Mouse (Mus musculus): ENCODE data around the gene Krtap10-4. TPM values are rescaled to one million over a fixed set of nuclear protein-coding genes. Genes with fewer than 3 reads are reported as not detected.
"Not testable (repeated sequence)": the region's sequence is repeated elsewhere in the genome, so short reads cannot be mapped to it uniquely, and the experiment has no call there.

Gene Krtap10-4
- polyA plus RNA-seq, 1 experiment from 2014 or later, result not detected

DNA sequence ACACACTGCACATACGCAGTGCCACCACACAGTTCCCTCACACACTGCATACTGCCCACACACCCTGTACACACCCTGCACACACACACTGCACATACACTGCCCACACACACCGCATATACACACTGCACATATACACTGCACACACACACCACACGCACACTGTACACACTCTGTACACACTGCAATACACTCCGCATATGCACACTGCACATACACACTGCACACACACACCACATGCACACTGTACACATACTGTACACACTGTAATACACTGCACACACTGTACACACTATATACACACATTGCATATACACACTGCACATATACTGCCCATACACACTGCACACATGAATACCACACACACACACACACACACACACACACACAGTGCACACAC, 8.4 kb downstream of the Krtap10-4 start:
- Histone ChIP-seq H3K4me3 (replicated peaks) (no peak overlapping the region), H3K9ac (no peak overlapping the region), H3K27ac (no peak overlapping the region), H3K4me2 (replicated peaks) (no peak overlapping the region), H3K9me3 (no peaks in the 10 kb centered on the region), H3K4me1 (replicated peaks) (no peaks in the 10 kb centered on the region), H3K27me3 (replicated peaks) (no peaks in the 10 kb centered on the region), H3K36me3 (no peaks in the 10 kb centered on the region)
- ATAC-seq, result no peak
- WGBS, result 95% methylated on average over 4 of the region's 4 CpGs

DNA sequence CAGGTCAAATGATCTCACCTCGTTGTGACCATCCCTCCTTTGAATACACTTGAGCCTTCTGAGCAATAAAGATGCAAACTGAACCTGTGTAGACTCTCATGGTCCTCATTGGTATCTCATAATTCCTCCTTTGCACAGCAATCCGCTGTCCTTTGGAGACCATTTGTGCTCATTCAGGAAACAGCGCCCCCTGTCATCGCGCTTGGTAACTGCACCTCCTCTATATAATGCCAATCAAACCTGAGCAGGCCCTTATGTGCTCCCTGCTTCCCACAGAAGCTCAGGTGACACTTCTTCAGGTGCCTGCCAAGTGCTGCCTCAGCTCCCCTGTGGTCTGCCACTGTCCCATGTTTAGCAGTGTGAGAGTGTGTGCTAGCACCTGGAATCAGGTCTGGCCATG, 11.4 kb downstream of the Krtap10-4 start:
- Histone ChIP-seq H3K9ac (no peak overlapping the region), H3K4me3 (replicated peaks) (no peak overlapping the region), H3K27ac (no peak overlapping the region), H3K4me1 (replicated peaks) (no peaks in the 10 kb centered on the region), H3K9me3 (no peaks in the 10 kb centered on the region), H3K4me2 (replicated peaks) (no peak overlapping the region), H3K27me3 (replicated peaks) (no peaks in the 10 kb centered on the region), H3K36me3 (no peaks in the 10 kb centered on the region)
- 26% methylated on average over 5 of the region's 5 CpGs for WGBS
- ATAC-seq, result no peak

DNA sequence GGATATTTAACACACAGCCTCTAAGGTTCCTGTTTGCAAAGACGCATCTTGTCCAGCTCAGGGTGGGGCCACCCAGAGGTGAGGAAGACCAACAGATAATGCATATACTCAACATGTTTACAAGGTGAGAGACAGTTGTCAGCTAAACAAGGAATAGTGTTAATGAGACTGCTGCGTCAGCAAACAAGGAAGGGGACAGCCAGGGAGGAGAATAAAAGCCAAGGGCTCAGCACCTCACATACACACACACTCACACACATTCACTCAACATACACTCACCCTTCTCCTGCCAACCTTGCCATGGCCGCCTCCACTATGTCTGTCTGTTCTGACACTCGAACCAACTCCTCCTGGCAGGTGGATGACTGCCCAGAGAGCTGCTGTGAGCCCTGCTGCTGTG, 12.5 kb downstream of the Krtap10-4 start, which contains the start of gene Gm2696:
Gene Gm2696 (plus strand): TSS at position 301 of the 400 bp plus-strand sequence.
- Histone ChIP-seq H3K4me3 (replicated peaks) (no peak within 1 kb of the TSS), H3K4me1 (replicated peaks) (no peaks in the 10 kb centered on the region), H3K27ac (no peak within 1 kb of the TSS), H3K27me3 (replicated peaks) (no peaks in the 10 kb centered on the region), H3K36me3 (no peaks in the 10 kb centered on the region), H3K4me2 (replicated peaks) (no peak within 1 kb of the TSS), H3K9me3 (no peaks in the 10 kb centered on the region), H3K9ac (no peak within 1 kb of the TSS)
- ATAC-seq, result no peak
- WGBS, result 36% methylated on average over 4 of the region's 4 CpGs

DNA sequence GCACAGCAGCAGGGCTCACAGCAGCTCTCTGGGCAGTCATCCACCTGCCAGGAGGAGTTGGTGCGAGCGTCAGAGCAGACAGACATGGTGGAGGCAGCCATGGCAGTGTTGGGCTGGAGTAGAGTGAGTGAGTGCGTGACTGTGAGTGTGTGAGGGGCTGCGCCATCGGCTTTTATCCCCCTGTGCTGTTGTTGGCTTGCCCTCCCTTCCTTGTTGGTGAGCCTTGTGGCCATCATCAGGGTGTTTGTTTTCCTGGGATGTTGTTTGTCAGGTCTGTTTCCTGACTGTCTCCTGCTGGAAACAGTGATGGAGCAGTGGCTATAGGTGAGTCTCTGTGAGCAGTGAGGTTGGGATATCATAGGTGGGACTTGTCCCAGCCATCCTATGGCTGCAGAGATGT, 15.2 kb downstream of the Krtap10-4 start, which contains the start of gene Gm9507:
Gene Gm9507 (minus strand): TSS at position 101 of the 400 bp plus-strand sequence.
- Histone ChIP-seq H3K4me3 (replicated peaks) (no peak within 1 kb of the TSS), H3K4me1 (replicated peaks) (no peaks in the 10 kb centered on the region), H3K9me3 (no peaks in the 10 kb centered on the region), H3K9ac (no peak within 1 kb of the TSS), H3K4me2 (replicated peaks) (no peak within 1 kb of the TSS), H3K27ac (no peak within 1 kb of the TSS), H3K36me3 (no peaks in the 10 kb centered on the region), H3K27me3 (replicated peaks) (no peaks in the 10 kb centered on the region)
- ATAC-seq, result no peak
- WGBS, result 68% methylated on average over 5 of the region's 5 CpGs

DNA sequence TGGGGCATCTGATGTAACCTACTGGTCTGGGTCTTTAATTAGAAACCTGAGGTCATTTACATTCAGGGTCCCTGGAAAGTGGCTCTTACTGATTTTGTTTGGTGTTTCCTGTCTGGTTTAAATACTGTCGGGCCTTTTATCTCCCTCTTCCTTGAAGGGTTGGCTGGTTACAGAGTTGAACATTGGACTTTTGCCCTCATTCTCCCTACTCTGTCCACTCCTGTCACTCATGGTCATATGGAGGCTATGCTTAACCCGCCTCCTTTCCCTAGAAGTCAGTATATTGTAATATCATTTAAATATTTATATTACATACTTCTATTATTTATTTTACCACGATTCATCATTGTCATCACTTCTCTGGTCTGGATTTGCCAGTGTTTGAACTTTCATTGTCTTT, 22.8 kb downstream of the Krtap10-4 start:
- Histone ChIP-seq H3K36me3 (no peaks in the 10 kb centered on the region), H3K27me3 (replicated peaks) (no peaks in the 10 kb centered on the region), H3K4me3 (replicated peaks) (no peak overlapping the region), H3K4me1 (replicated peaks) (no peaks in the 10 kb centered on the region), H3K4me2 (replicated peaks) (no peak overlapping the region), H3K27ac (no peak overlapping the region), H3K9me3 (no peaks in the 10 kb centered on the region), H3K9ac (no peak overlapping the region)
- 48% methylated on average over 3 of the region's 3 CpGs for WGBS
- no peak for ATAC-seq

DNA sequence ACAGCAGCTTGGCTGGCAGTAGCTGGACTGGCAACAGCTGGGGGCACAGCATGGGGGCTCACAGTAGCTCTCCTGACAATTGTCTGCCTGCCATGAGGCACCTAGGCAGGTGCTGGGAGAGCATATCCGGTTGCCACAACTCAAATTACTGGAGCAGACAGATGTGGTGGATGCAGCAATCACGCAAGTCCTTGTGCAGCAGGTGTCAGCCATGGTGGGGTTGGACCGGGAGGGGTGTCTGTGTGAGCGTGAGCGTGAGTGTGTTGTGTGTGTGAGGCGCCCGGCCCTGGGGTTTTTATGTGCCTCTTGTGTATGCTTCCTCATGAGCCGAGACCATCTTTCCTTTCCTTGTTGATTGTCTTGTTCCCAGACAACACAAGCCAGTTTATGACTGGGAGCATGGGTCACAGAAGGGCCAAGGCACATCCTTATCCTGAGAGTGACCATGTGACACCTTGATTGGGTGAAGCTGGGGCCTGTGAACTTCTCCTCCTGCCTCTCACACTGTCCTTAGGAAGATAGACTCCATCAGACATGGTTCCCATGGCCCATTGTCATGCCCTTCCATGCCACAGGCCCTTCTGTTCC, 27.9 kb downstream of the Krtap10-4 start, which contains the start of gene Gm19668:
Gene Gm19668 (minus strand): TSS at position 213 of the 588 bp plus-strand sequence.
- WGBS, result 56% methylated on average over 8 of the region's 8 CpGs
- H3K9me3 ChIP-seq, result no peaks in the 10 kb centered on the region
- no peak within 1 kb of the TSS for H3K4me3 ChIP-seq (replicated peaks)
- no peak within 1 kb of the TSS for H3K27ac ChIP-seq
- H3K9ac ChIP-seq, result no peak within 1 kb of the TSS
- no peaks in the 10 kb centered on the region for H3K36me3 ChIP-seq
- no peaks in the 10 kb centered on the region for H3K4me1 ChIP-seq (replicated peaks)
- H3K4me2 ChIP-seq (replicated peaks), result no peak within 1 kb of the TSS
- H3K27me3 ChIP-seq (replicated peaks), result no peaks in the 10 kb centered on the region
- ATAC-seq, result no peak

DNA sequence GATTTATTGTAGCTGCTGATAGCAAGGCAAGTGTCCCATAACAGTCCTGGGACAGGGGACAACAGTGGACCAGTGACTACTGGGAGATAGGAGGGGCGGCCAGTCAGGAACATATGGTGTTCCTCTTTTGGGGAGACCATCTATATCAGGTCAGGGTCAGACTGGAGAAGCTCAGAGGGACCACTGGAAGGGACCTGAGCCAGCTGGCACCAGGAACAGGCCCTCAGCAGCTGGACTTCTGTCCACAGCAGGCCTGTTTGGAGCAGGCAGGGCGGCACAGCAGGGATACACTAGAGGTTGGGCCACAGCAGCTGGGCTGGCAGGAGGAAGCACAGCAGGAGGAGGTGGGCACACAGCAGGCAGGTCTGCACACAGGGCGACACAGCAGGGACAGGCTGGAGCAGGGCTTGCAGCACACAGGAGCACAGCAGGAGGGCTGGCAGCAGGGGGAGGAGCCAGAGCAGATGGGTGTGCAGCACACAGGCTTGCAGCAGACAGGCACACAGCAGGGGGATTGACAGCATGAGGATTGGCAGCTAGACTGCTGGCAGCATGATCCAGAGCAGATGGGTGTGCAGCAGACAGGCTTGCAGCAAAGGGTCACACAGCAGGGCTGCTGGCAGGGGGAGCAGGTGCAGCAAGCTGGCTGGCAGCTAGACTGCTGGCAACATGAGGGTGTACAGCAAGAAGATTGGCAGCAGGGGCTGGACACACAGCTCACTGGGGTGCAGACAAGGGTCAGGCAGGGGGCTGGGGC, 28.6 kb downstream of the Krtap10-4 start:
- not testable (repeated sequence) for H3K4me2 ChIP-seq (replicated peaks); H3K9me3 ChIP-seq; H3K4me1 ChIP-seq (replicated peaks); H3K36me3 ChIP-seq; ATAC-seq; H3K27ac ChIP-seq; H3K27me3 ChIP-seq (replicated peaks); H3K9ac ChIP-seq; H3K4me3 ChIP-seq (replicated peaks)
- WGBS, result 68% methylated on average over 3 of the region's 3 CpGs

DNA sequence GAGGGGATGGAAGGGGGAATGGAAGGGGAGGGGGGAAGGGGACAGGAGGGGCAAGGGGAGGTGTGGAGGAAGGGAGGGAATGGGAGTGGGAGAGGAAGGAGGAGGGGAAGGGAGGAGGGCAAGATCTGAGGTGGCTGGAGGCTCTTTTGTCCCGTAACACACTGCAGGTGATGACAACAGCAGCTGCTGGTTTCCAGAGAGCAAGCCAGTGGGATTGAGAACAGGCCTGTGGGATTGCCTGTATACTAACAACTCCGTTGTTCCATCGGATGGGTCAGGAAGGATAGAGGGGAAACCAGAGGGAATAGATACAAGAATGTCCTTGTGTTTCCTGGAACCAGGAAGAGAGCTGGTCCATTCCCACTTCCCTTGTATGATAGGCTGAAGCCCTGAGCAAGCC, 29.2 kb downstream of the Krtap10-4 start:
- no peak for ATAC-seq
- Histone ChIP-seq H3K9me3 (no peaks in the 10 kb centered on the region), H3K4me1 (replicated peaks) (no peaks in the 10 kb centered on the region), H3K9ac (no peak overlapping the region), H3K4me2 (replicated peaks) (no peak overlapping the region), H3K36me3 (no peaks in the 10 kb centered on the region), H3K27me3 (replicated peaks) (no peaks in the 10 kb centered on the region), H3K4me3 (replicated peaks) (no peak overlapping the region), H3K27ac (no peak overlapping the region)
- 32% methylated on average over 3 of the region's 3 CpGs for WGBS

DNA sequence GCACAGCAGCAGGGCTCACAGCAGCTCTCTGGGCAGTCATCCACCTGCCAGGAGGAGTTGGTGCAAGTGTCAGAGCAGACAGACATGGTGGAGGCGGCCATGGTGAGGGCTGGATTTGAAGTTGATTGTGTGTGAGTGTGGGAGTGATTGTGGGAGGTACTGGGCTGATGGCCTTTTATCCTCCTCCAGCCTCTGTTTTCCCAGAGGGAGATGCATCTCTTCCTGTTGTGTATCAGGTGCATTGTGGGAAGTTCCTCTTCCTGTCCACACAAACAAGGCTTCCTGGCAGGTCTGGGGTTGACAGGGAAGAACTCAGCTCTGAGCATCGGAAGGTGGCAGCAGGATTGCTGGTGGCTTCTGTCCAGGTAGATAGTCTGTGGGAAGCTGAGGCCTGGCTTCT, 31.9 kb downstream of the Krtap10-4 start, which contains the start of gene Gm9639:
Gene Gm9639 (minus strand): TSS at position 101 of the 400 bp plus-strand sequence.
- Histone ChIP-seq H3K36me3 (no peaks in the 10 kb centered on the region), H3K9me3 (no peaks in the 10 kb centered on the region), H3K9ac (no peak within 1 kb of the TSS), H3K27me3 (replicated peaks) (no peaks in the 10 kb centered on the region), H3K4me3 (replicated peaks) (no peak within 1 kb of the TSS), H3K4me1 (replicated peaks) (no peaks in the 10 kb centered on the region), H3K27ac (no peak within 1 kb of the TSS), H3K4me2 (replicated peaks) (no peak within 1 kb of the TSS)
- ATAC-seq, result no peak
- WGBS, result 64% methylated on average over 2 of the region's 2 CpGs

DNA sequence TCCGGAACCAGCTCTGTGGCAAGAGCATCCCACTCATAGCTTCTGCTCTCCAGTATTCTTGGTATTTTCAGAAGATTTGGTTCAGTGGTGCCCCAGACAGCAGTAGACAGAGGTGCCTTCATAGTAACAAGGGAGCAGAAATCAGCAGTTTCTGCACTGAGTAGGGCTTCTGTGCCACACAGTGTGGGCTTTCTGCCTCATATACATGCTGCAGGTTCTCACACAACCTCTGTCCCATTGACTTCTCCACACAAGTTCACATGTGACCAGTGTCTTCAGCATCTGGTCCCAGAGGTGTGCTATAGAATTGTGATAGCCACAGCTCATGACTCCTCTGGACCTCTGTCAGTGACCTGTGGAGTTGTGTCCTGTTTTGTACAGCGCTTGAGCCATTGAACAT, 38.3 kb downstream of the Krtap10-4 start:
- H3K27ac ChIP-seq, result no peak overlapping the region
- no peaks in the 10 kb centered on the region for H3K27me3 ChIP-seq (replicated peaks)
- H3K9ac ChIP-seq, result no peak overlapping the region
- 82% methylated on average over 2 of the region's 2 CpGs for WGBS
- H3K9me3 ChIP-seq, result no peaks in the 10 kb centered on the region
- H3K4me2 ChIP-seq (replicated peaks), result no peak overlapping the region
- no peak overlapping the region for H3K4me3 ChIP-seq (replicated peaks)
- H3K4me1 ChIP-seq (replicated peaks), result no peaks in the 10 kb centered on the region
- no peaks in the 10 kb centered on the region for H3K36me3 ChIP-seq
- no peak for ATAC-seq

DNA sequence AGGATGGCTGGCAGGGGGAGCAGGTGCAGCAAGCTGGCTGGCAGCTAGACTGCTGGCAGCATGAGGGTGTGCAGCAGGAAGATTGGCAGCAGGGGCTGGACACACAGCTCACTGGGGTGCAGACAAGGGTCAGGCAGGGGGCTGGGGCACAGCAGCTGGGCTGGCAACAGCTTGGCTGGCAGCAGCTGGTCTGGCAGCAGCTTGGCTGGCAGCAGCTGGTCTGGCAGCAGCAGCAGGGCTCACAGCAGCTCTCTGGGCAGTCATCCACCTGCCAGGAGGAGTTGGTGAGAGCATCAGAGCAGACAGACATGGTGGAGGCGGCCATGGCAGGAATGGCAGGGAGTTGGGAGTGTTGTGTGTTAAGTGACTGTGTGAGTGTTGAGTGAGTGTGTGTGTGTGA, 39.0 kb downstream of the Krtap10-4 start, which contains the start of gene Gm7137:
Gene Gm7137 (minus strand): TSS at position 325 of the 400 bp plus-strand sequence.
- H3K4me3 ChIP-seq (replicated peaks); H3K27ac ChIP-seq; H3K36me3 ChIP-seq; H3K27me3 ChIP-seq (replicated peaks); H3K9ac ChIP-seq; H3K4me1 ChIP-seq (replicated peaks); H3K9me3 ChIP-seq; H3K4me2 ChIP-seq (replicated peaks); ATAC-seq: not testable (repeated sequence)
- 79% methylated on average over 1 of the region's 1 CpGs for WGBS

DNA sequence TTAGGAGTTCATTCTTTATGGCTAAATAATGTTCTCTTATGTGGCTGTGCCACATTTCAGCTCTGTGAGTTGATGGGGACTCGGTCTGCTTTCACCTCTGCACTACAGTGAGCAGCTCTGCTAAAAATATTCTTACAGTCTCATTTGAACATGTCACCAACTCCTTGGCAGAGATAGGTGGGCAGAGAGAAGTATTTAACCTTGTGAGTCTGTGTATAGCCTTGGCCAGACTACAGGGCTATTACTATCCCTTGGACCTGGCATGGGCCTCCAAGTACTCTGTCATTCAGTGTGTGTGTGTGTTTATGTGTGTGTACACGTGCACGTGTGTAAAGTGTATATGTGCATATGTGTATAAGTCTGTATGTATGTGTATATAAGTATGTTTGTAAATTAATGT, 43.5 kb downstream of the Krtap10-4 start:
- H3K27ac ChIP-seq; H3K4me3 ChIP-seq (replicated peaks); H3K9me3 ChIP-seq; H3K4me2 ChIP-seq (replicated peaks); ATAC-seq; H3K27me3 ChIP-seq (replicated peaks); H3K4me1 ChIP-seq (replicated peaks); H3K36me3 ChIP-seq; H3K9ac ChIP-seq: not testable (repeated sequence)
- WGBS, result 85% methylated on average over 3 of the region's 3 CpGs

DNA sequence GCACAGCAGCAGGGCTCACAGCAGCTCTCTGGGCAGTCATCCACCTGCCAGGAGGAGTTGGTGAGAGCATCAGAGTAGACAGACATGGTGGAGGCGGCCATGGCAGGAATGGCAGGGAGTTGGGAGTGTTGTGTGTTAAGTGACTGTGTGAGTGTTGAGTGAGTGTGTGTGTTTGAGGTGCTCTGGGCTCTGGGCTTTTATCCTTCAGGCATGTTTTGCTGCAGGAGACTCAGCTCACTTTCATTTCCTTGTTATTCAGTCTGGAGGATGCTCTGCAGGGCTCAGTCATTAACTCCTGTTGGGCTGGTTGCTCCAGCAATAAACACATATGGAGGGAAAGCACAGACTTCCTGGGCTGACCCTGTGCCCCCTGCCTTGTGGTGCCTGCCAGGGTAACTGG, 44.5 kb downstream of the Krtap10-4 start, which contains the start of gene Gm3250:
Gene Gm3250 (minus strand): TSS at position 101 of the 400 bp plus-strand sequence.
- WGBS, result 67% methylated on average over 1 of the region's 1 CpGs
- H3K9me3 ChIP-seq; H3K4me3 ChIP-seq (replicated peaks); H3K27ac ChIP-seq; H3K36me3 ChIP-seq; H3K4me1 ChIP-seq (replicated peaks); ATAC-seq; H3K27me3 ChIP-seq (replicated peaks); H3K9ac ChIP-seq; H3K4me2 ChIP-seq (replicated peaks): not testable (repeated sequence)
